Mouse (Mus musculus) midbrain, postnatal 0 days (tissue): Measurements from ENCODE around the gene Tnfaip2. TPM values are rescaled to one million over a fixed set of nuclear protein-coding genes. Genes with fewer than 3 reads are reported as not detected.

ENCODE experiments used
- ATAC-seq: fragments of 200-750 bp; cut with Nextera tagmentation; 2 replicates; pipeline ENCODE4 v1.8.0; 2017; ENCODE audit warnings: moderate number of reproducible peaks, mild to moderate bottlenecking, moderate TSS enrichment, moderate library complexity; ENCODE audit not compliant: low FRiP score
- DNase-seq: peaks from one replicate; pipeline ENCODE4 v3.0.0-alpha.2; 2015; ENCODE audit warnings: low spot score
- H3K27ac ChIP-seq: fragments of 300-500 bp; sonication (generic); 2 replicates; pipeline ENCODE4 v1.5.1; 2014; ENCODE audit warnings: low read depth, mild to moderate bottlenecking, low read length, mixed read lengths
- H3K27me3 ChIP-seq: fragments of 300-500 bp; sonication (generic); 2 replicates; pipeline ENCODE4 v1.6.1; 2014; ENCODE audit warnings: low read length, control low read depth, mixed read lengths; ENCODE audit not compliant: insufficient read depth
- H3K36me3 ChIP-seq: fragments of 300-500 bp; sonication (generic); 2 replicates; pipeline ENCODE4 v1.6.1; 2014; ENCODE audit warnings: low read length, control low read depth, mixed read lengths; ENCODE audit not compliant: insufficient read depth
- H3K4me1 ChIP-seq: fragments of 300-500 bp; sonication (generic); 2 replicates; pipeline ENCODE4 v1.6.1; 2014; ENCODE audit warnings: mild to moderate bottlenecking, control low read depth, antibody characterized with exemption, low read length, mixed read lengths; ENCODE audit not compliant: insufficient read depth
- H3K4me2 ChIP-seq: fragments of 300-500 bp; sonication (generic); 2 replicates; pipeline ENCODE4 v1.6.1; 2014; ENCODE audit warnings: low read depth, mild to moderate bottlenecking, low read length, mixed read lengths; ENCODE audit not compliant: poor library complexity, severe bottlenecking
- H3K4me3 ChIP-seq: fragments of 300-500 bp; sonication (generic); 2 replicates; pipeline ENCODE4 v1.5.1; 2014; ENCODE audit warnings: low read depth, mild to moderate bottlenecking, low read length, moderate library complexity
- H3K9ac ChIP-seq: fragments of 300-500 bp; sonication (generic); replicated peaks from 2 replicates; pipeline ENCODE4 v1.6.1; 2014; ENCODE audit warnings: mild to moderate bottlenecking, low read length, moderate library complexity, mixed read lengths; ENCODE audit not compliant: poor library complexity, severe bottlenecking
- H3K9me3 ChIP-seq: fragments of 300-500 bp; sonication (generic); 2 replicates; pipeline ENCODE4 v1.6.1; 2016; ENCODE audit warnings: low read length, control low read depth
- CTCF ChIP-seq: IDR thresholded peaks from 2 replicates; pipeline ENCODE4 v1.5.1; 2016; ENCODE audit warnings: antibody characterized with exemption, mild to moderate bottlenecking
- WGBS: fragments of 180-500 bp; shearing (Covaris S2); extraction: QIAGEN DNeasy Blood & Tissue Kit; methylation state at CpG from one replicate; pipeline ENCODE4 v1.1.7; 2014; 5-methylcytosine and 5-hydroxymethylcytosine counted together
- polyA plus RNA-seq: library from polyadenylated mRNA; unstranded; fragments of >200 nt; fragmentation: Nextera tagmentation; extraction: Ambion mirVana; gene quantifications from 2 replicates; pipeline ENCODE4 v1.2.1, GENCODE M21; 2015
- total RNA-seq: library from RNA; depleted of rRNA; stranded (reverse); fragments of >200 nt; gene quantifications from 2 replicates; pipeline ENCODE4 v1.2.3, GENCODE M21; 2014

The Tnfaip2 gene
- total and polyA plus RNA-seq, 2 experiments from 2014 or later, result 0.38 to 1.5 TPM

DNA sequence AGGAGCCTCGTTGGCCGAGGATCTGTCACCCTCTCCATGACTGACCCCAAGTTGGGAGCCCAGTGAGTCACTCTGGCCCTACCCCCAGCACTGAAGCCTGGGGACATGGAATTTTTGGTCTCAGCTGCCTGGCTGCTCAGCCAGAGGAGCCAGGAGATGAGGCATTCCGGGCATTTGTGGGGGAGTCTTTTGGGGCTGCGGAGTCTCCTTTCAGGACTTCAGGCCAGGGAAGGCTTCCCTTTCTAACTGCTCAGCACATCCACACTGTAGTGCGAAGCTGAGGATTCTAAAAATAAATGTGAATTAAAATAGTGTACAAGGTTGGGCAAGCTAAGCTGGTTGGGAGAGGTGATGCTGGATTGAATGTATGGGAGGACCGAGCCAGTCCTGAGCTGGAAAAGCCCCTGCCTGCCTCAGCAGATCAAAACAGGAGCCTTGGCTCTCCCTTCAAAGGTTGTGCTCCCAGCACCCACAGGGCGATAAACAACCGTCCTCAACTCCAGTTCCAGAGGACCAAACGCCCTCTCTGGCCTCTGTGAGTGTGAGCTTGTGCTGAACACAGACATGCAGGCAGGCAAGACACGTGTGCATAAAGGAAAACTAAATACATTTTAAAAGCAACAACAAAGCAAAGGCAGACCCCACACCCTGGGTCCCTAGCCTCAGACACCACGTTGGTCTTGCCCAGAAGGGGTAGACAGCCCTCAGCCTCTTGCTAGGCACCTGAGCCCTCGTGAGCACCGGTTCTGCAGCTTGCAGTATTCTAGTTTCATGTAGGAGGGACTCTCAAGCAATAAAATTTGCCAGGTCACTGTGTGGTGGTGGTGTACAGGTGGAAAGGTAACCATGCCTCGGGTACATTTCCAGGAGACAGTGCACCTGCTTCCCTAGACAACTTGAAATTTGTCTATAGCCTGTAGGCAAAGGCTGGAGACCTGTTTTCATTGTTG, 11.1 kb upstream of the Tnfaip2 start:
- peaks cover 21% of the 10 kb centered on the region for H3K27me3 ChIP-seq
- H3K4me1 ChIP-seq, result peaks cover 12% of the 10 kb centered on the region
- H3K9ac ChIP-seq, result 0 out of 2 replicates have a peak overlapping the region, but pooled peaks have one; percentile 4
- H3K4me3 ChIP-seq, result no peak overlapping the region
- DNase-seq (no peak), ATAC-seq (no peak)
- no peaks in the 10 kb centered on the region for H3K9me3 ChIP-seq
- no peak for TF ChIP-seq CTCF
- no peak overlapping the region for H3K4me2 ChIP-seq
- 34% methylated on average over 14 of the region's 14 CpGs for WGBS
- no peaks in the 10 kb centered on the region for H3K36me3 ChIP-seq
- H3K27ac ChIP-seq, result no peak overlapping the region

DNA sequence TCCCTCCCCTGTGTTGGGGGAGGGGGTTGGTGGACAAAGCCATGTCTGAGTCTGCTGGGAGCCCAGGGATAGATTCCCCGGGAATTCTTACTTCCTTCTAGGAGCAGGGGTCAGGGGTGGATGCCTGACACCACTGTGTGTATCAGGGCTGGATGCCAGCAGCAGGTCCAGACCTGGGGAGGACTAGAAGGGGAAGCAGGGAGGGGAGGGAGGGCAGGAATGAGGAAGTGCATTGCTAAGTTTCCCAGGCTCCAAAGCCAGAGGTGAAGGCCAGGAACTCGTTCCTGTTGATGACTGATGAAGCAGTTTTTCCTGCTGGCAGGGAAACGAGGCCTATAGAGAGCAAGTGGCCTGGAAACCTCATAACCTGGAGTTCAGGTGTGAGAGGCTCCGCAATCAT, 10.2 kb upstream of the Tnfaip2 start:
- Histone ChIP-seq H3K4me2 (no peak overlapping the region), H3K9me3 (no peaks in the 10 kb centered on the region), H3K27ac (no peak overlapping the region), H3K36me3 (no peaks in the 10 kb centered on the region), H3K27me3 (peaks cover 21% of the 10 kb centered on the region), H3K4me3 (no peak overlapping the region), H3K9ac (no peak overlapping the region), H3K4me1 (peaks cover 12% of the 10 kb centered on the region)
- no peak for TF ChIP-seq CTCF
- ATAC-seq, result no peak
- WGBS, result 48% methylated on average over 4 of the region's 4 CpGs
- DNase-seq, result no peak

DNA sequence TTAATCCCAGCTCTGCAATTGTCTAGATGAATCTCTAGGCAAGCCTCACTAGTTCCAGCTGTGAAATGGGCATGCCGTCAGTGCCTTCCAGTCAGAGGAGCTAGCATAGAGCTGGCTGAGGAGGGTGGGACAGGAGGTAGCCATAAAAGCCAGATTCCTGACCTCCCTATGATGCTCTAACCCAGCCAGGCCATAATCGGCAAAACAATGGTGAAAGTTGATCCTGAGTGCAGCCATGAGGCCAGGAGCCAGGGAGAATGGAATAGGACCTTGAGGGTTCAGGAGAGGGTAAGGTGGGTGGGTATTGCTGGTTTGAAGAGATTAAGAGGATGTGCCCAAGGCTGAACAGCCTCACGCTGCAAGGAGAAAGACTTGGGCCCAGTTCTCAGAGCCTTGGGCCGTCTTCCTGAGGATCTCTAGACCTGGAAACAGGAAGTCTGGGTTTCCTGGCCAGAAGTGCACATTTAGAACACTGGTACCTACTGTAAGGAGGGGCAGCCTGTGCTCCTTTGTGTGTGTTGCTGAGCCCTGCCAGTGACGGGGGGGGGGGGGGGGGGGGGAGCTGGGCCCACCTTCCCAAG, 9.4 kb upstream of the Tnfaip2 start:
- no peak overlapping the region for H3K27ac ChIP-seq
- no peaks in the 10 kb centered on the region for H3K9me3 ChIP-seq
- TF ChIP-seq CTCF, result no peak
- H3K4me3 ChIP-seq, result no peak overlapping the region
- no peak overlapping the region for H3K9ac ChIP-seq
- no peaks in the 10 kb centered on the region for H3K36me3 ChIP-seq
- ATAC-seq, result no peak
- 69% methylated on average over 4 of the region's 5 CpGs for WGBS
- no peak for DNase-seq
- H3K4me1 ChIP-seq, result peaks cover 12% of the 10 kb centered on the region
- peaks cover 20% of the 10 kb centered on the region for H3K27me3 ChIP-seq
- no peak overlapping the region for H3K4me2 ChIP-seq

DNA sequence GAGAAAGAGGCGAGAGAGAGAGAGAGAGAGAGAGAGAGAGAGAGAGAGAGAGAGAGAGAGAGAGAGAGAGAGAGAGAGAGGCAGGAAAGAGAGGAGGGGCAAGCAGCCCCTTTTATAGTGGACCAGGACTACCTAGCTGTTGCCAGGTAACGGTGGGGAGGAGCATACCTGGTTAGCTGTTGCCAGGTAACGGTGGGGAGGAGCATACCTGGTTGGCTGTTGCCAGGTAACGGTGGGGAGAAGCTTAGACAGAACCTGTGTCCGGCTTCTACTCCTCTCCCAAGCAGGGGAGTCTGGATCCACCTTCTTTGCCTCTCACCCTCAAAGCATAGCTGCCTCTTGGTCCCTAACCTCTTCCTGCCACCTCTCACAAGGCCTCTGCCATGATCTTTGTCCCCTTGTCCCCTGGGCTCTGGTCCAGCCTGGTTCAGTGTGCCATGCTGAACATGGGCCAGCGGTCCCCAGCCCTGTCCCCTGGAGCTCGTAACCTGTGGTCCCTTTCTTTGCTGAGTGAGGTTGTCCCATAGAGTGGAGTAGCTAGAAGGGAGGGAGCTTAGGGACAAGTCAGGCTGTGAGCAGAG, 8.0 kb upstream of the Tnfaip2 start:
- H3K4me3 ChIP-seq, result no peak overlapping the region
- peaks cover 11% of the 10 kb centered on the region for H3K27me3 ChIP-seq
- H3K4me1 ChIP-seq, result peaks cover 10% of the 10 kb centered on the region
- no peak for TF ChIP-seq CTCF
- peak overlapping the region; percentile 29; the same call in 1 of the 2 replicates for H3K4me2 ChIP-seq
- H3K27ac ChIP-seq, result peak overlapping the region; percentile 84
- DNase-seq, result peak; percentile 87
- no peak overlapping the region; the same call in 1 of the 2 replicates for H3K9ac ChIP-seq
- no peaks in the 10 kb centered on the region for H3K36me3 ChIP-seq
- H3K9me3 ChIP-seq, result no peaks in the 10 kb centered on the region
- peak; percentile 90 for ATAC-seq
- 18% methylated on average over 6 of the region's 7 CpGs for WGBS

DNA sequence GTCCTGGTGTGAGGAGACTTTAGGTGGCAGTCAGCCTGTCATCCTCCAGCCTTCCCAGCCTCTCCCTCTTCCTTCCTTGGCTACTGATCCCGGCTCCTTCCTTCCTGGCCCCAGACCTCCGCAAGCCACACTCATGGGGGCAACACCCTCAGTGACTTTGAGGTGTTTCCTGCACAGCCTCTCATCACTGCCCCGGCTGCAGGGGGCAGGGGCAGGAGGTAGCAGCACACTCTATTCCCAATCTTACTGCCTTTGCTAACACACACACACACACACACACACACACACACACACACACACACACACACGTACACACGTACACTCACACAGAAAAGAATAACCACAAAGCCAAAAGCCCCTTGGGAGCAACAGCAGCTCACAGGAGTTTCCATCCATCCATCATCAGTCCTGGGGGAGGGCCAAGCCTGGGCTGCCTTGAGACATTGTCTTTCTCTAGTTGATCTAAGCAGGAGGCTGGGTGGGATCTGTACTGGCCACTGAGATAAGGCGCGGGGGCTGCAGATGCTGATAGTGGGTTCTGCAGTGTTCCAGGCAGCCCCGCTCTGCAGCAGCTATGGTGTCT, 7.4 kb upstream of the Tnfaip2 start:
- WGBS, result 54% methylated on average over 6 of the region's 8 CpGs
- ATAC-seq, result no peak; the same call in 1 of the 2 replicates

More for the DNA sequence above, 7.4 kb upstream of the Tnfaip2 start:
- H3K36me3 ChIP-seq, result no peaks in the 10 kb centered on the region
- no peaks in the 10 kb centered on the region for H3K9me3 ChIP-seq
- no peak for DNase-seq
- H3K27ac ChIP-seq, result peak overlapping the region; percentile 84
- H3K9ac ChIP-seq, result no peak overlapping the region
- H3K27me3 ChIP-seq, result peaks cover 11% of the 10 kb centered on the region
- peaks cover 9% of the 10 kb centered on the region for H3K4me1 ChIP-seq
- TF ChIP-seq CTCF, result no peak
- no peak overlapping the region for H3K4me3 ChIP-seq
- no peak overlapping the region for H3K4me2 ChIP-seq
